Mouse (Mus musculus) midbrain, embryonic 12.5 days (tissue): ENCODE measurements around the gene Cacna2d2. TPM values are rescaled to one million over a fixed set of nuclear protein-coding genes. Genes with fewer than 3 reads are reported as not detected.
A peak's percentile ranks its signal among the peaks of the same experiment; 100 is the strongest.

ENCODE experiments used
- ATAC-seq: fragments of 200-750 bp; cut with Nextera tagmentation; 2 replicates; pipeline ENCODE4 v1.8.0; 2017; ENCODE audit warnings: low read depth, moderate TSS enrichment, moderate library complexity; ENCODE audit not compliant: low FRiP score
- H3K27ac ChIP-seq: fragments of 300-500 bp; sonication (generic); replicated peaks from 2 replicates; pipeline ENCODE4 v1.5.1; 2016; ENCODE audit warnings: mild to moderate bottlenecking
- H3K27me3 ChIP-seq: fragments of 300-500 bp; sonication (generic); 2 replicates; pipeline ENCODE4 v1.6.1; 2016; ENCODE audit warnings: mild to moderate bottlenecking
- H3K36me3 ChIP-seq: fragments of 300-500 bp; sonication (generic); 2 replicates; pipeline ENCODE4 v1.6.1; 2016
- H3K4me1 ChIP-seq: fragments of 300-500 bp; sonication (generic); 2 replicates; pipeline ENCODE4 v1.6.1; 2016
- H3K4me2 ChIP-seq: fragments of 300-500 bp; sonication (generic); replicated peaks from 2 replicates; pipeline ENCODE4 v1.6.1; 2016; ENCODE audit warnings: mild to moderate bottlenecking, moderate library complexity
- H3K4me3 ChIP-seq: fragments of 300-500 bp; sonication (generic); 2 replicates; pipeline ENCODE4 v1.5.1; 2016; ENCODE audit warnings: mild to moderate bottlenecking
- H3K9ac ChIP-seq: fragments of 300-500 bp; sonication (generic); replicated peaks from 2 replicates; pipeline ENCODE4 v1.6.1; 2016; ENCODE audit warnings: mild to moderate bottlenecking, moderate library complexity
- H3K9me3 ChIP-seq: fragments of 300-500 bp; sonication (generic); 2 replicates; pipeline ENCODE4 v1.6.1; 2016; ENCODE audit warnings: mild to moderate bottlenecking
- WGBS: fragments of 180-500 bp; shearing (Covaris S2); methylation state at CpG from one replicate; pipeline ENCODE4 v1.1.7; 2016; 5-methylcytosine and 5-hydroxymethylcytosine counted together
- polyA plus RNA-seq: library from polyadenylated mRNA; unstranded; fragments of >200 nt; fragmentation: Nextera tagmentation; extraction: Ambion mirVana; gene quantifications from 2 replicates; pipeline ENCODE4 v1.2.1, GENCODE M21; 2016

Cacna2d2 gene
- polyA plus RNA-seq, 1 experiment from 2014 or later, result 4.1 TPM

DNA sequence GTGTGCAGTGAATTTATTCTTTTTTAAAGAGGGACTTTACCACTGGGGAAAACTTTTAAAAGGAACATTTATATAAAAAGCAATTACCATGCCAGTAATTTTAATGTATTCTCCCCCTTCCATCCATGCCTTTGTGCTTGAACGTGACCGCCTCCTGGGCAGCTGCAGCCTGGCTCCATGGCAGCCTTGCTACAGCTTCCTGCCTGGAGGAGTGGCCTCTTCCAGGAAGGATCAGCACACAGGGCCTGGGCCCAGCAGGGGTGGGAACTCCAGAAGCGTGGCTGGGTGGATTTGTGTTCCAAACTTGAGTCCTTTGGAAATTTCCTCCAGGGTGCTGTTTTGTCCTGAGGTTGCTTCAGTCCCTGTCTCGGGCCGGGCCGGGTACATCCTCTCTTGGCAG is 35.9 kb downstream of the Cacna2d2 start:
- Histone ChIP-seq H3K9me3 (no peaks in the 10 kb centered on the region), H3K4me2 (no peak overlapping the region), H3K4me1 (peaks cover 49% of the 10 kb centered on the region), H3K4me3 (no peak overlapping the region), H3K9ac (peak overlapping the region; percentile 24; the same call in 1 of the 2 replicates), H3K36me3 (no peaks in the 10 kb centered on the region), H3K27me3 (no peaks in the 10 kb centered on the region; the same call in none of the 2 replicates), H3K27ac (peak overlapping the region; percentile 78)
- ATAC-seq, result peak; percentile 82
- WGBS, result 22% methylated on average over 6 of the region's 6 CpGs

DNA sequence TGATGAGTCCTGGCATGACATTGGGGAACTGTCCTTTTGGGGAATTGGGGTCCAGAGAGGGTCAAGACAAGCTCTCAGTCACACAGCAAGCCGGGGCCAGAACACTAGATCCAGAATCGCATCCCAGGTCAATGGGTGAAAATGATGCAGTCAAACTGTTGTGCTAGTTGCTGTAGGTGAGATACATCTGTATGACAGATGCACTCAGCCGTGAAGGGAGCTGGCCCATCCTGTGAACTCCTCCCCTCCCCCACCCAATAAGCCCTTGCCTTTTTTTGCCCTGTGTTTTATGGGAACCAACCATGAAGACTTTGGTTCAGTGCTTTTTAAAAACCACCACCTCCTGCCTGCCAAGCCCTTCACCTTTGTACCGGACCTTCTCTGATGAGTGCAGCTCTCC is 43.5 kb downstream of the Cacna2d2 start:
- no peaks in the 10 kb centered on the region for H3K9me3 ChIP-seq
- H3K4me3 ChIP-seq, result no peak overlapping the region
- no peaks in the 10 kb centered on the region for H3K36me3 ChIP-seq
- ATAC-seq, result no peak
- peaks cover 40% of the 10 kb centered on the region for H3K4me1 ChIP-seq
- 61% methylated on average over 4 of the region's 4 CpGs for WGBS
- no peaks in the 10 kb centered on the region; the same call in 1 of the 2 replicates for H3K27me3 ChIP-seq
- no peak overlapping the region for H3K9ac ChIP-seq
- H3K27ac ChIP-seq, result peak overlapping the region; percentile 40; the same call in 1 of the 2 replicates
- H3K4me2 ChIP-seq, result no peak overlapping the region

- Histone ChIP-seq H3K27ac (peak overlapping the region; percentile 40; the same call in 1 of the 2 replicates), H3K4me3 (no peak overlapping the region), H3K27me3 (no peaks in the 10 kb centered on the region; the same call in 1 of the 2 replicates), H3K9ac (no peak overlapping the region), H3K4me2 (no peak overlapping the region), H3K9me3 (no peaks in the 10 kb centered on the region), H3K36me3 (no peaks in the 10 kb centered on the region), H3K4me1 (peaks cover 36% of the 10 kb centered on the region)
- WGBS, result 59% methylated on average over 12 of the region's 12 CpGs
- no peak for ATAC-seq
Measured at GRCm38 (mm10) chr9:107443324-107443723, 43.9 kb downstream of the Cacna2d2 start.

GRCm38 (mm10) chr9:107445011-107445471 is 45.6 kb downstream of the Cacna2d2 start:
- peak; percentile 84 for ATAC-seq

DNA sequence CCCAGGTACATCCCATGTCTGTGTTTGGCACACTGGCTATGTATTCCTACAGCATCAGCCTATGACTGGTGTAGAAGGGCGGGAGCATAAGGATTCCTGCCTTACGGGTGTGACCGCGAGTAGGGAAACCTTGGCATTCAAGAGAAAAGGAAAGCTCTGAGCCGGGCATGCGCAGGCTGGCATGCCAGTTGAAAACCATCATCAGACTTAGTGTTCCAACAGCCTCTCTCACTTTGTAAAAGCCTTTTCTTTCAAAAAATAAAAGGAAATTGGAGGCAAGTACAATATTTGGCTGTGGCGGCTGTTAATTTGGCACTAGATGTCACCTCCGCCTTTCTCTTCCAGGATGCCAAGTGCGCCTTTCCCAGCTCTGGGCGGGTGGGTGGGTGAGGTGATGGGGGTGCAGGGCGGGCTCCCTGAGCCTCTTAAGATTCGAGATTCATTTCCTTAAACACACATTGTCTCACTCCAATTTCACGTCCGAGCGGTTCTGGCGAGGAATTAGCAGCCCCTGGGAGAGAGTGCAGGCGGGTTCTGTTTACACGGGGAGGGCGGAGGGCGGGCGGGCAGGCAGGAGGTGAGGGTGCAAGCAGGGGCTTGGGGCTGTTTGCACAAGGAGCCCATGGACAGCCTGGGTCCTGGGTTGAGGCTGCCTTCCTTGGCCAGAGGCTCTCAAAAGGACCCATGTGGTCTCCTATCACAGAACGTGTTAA is 49.5 kb downstream of the Cacna2d2 start:
- H3K36me3 ChIP-seq, result no peaks in the 10 kb centered on the region
- no peak for ATAC-seq
- H3K4me1 ChIP-seq, result peaks cover 47% of the 10 kb centered on the region
- H3K27ac ChIP-seq, result 0 out of 2 replicates have a peak overlapping the region, but pooled peaks have one; percentile 15
- no peak overlapping the region for H3K4me3 ChIP-seq
- 0 out of 2 replicates have a peak, but pooled peaks cover 3% of the 10 kb centered on the region for H3K27me3 ChIP-seq
- H3K9me3 ChIP-seq, result no peaks in the 10 kb centered on the region
- WGBS, result 43% methylated on average over 22 of the region's 22 CpGs
- no peak overlapping the region for H3K4me2 ChIP-seq
- no peak overlapping the region for H3K9ac ChIP-seq

More at GRCm38 (mm10) chr9:107445011-107445471, 45.6 kb downstream of the Cacna2d2 start:
- peak overlapping the region; percentile 81 for H3K27ac ChIP-seq
- no peaks in the 10 kb centered on the region for H3K36me3 ChIP-seq
- peak overlapping the region; percentile 22; the same call in 1 of the 2 replicates for H3K4me2 ChIP-seq
- H3K9me3 ChIP-seq, result no peaks in the 10 kb centered on the region
- H3K9ac ChIP-seq, result no peak overlapping the region
- no peaks in the 10 kb centered on the region; the same call in 1 of the 2 replicates for H3K27me3 ChIP-seq
- no peak overlapping the region for H3K4me3 ChIP-seq
- WGBS, result 0% methylated on average over 4 of the region's 6 CpGs
- peaks cover 45% of the 10 kb centered on the region for H3K4me1 ChIP-seq

DNA sequence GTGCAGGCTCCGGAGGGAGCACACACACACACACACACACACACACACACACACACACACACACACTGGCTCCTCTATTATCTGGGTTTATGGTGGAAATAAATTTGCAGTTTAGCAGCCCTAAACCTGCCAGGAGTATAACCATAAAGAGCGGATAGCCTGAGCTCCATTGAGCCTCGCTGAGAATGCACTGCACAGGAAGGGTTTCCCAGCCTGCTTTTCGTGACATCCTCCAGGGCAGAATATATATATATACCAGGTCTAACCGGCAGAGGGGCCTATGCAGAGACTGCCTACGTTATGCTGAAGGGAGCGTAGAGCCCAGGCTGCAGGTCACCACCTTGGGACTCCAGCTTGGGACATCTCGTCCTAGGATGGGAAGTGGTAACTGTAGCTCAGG is 52.0 kb downstream of the Cacna2d2 start:
- peak overlapping the region; percentile 64 for H3K27ac ChIP-seq
- peaks cover 30% of the 10 kb centered on the region for H3K4me1 ChIP-seq
- no peak for ATAC-seq
- H3K4me2 ChIP-seq, result no peak overlapping the region
- no peaks in the 10 kb centered on the region for H3K36me3 ChIP-seq
- no peak overlapping the region for H3K4me3 ChIP-seq
- H3K9me3 ChIP-seq, result no peaks in the 10 kb centered on the region
- 71% methylated on average over 8 of the region's 8 CpGs for WGBS
- no peak overlapping the region for H3K9ac ChIP-seq
- 0 out of 2 replicates have a peak, but pooled peaks cover 3% of the 10 kb centered on the region for H3K27me3 ChIP-seq

DNA sequence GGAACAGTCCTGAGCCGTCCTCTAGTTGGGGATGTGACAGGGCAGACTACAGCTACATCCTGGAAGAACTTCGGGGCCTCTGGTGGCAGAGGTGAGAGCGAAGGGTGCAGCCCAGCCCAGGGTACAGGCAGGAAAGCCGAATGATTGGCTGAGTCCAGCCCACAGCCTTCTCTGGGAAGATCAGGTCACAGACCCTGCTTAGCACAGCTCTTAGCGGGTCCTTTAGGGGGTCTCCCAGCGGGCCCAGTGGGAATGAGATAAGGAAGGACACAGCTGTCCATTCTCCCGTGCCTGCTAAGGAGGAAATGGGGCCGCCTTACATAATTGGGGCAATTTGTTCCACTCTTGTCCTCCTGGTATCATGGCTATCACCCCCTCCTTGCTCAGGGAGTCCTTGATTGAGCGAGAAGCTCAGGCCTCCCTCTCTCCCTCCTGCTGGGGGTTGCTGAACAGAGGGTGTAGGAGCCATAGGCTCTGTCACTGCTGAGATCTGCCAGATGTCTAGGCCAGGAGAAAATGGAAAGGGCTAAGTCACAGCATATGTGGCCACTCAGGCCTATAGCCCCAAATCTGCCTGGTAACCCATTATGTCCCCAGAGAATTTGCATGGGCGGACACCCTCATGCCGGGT is 52.6 kb downstream of the Cacna2d2 start:
- Histone ChIP-seq H3K27me3 (0 out of 2 replicates have a peak, but pooled peaks cover 3% of the 10 kb centered on the region), H3K36me3 (no peaks in the 10 kb centered on the region), H3K9ac (no peak overlapping the region), H3K4me2 (no peak overlapping the region), H3K27ac (peak overlapping the region; percentile 64), H3K4me1 (peaks cover 30% of the 10 kb centered on the region), H3K4me3 (no peak overlapping the region), H3K9me3 (no peaks in the 10 kb centered on the region)
- WGBS, result 42% methylated on average over 11 of the region's 11 CpGs
- ATAC-seq, result peak; percentile 48

- peak overlapping the region; percentile 64 for H3K27ac ChIP-seq
- H3K9ac ChIP-seq, result no peak overlapping the region
- 0 out of 2 replicates have a peak, but pooled peaks cover 3% of the 10 kb centered on the region for H3K27me3 ChIP-seq
- H3K9me3 ChIP-seq, result no peaks in the 10 kb centered on the region
- H3K4me1 ChIP-seq, result peaks cover 30% of the 10 kb centered on the region
- no peak overlapping the region for H3K4me3 ChIP-seq
- no peaks in the 10 kb centered on the region for H3K36me3 ChIP-seq
- ATAC-seq, result no peak
- WGBS, result 31% methylated on average over 4 of the region's 4 CpGs
- H3K4me2 ChIP-seq, result no peak overlapping the region
Measured at GRCm38 (mm10) chr9:107452552-107452951, 53.1 kb downstream of the Cacna2d2 start.

DNA sequence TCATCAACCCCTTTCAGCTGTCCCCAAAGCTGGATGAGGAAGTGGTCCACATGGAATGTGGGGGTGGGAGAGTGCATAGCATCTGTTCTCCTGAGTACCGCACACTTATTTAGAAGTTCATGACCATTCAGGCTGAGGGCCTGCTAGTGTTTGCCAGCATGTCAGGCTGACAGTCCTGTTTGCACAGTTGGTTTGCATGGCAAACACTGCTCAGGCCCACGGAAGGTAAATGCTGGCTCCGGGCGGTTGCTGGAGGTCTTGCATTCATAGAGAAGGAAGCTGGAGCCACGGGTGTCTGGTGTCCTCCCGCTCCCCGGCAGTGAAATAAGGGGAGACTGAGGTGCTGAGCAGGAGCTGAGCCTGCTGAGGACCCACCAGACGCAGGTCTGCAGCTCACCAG is 53.7 kb downstream of the Cacna2d2 start:
- WGBS, result 81% methylated on average over 8 of the region's 8 CpGs
- no peak overlapping the region for H3K4me3 ChIP-seq
- ATAC-seq, result no peak
- H3K36me3 ChIP-seq, result no peaks in the 10 kb centered on the region
- H3K4me2 ChIP-seq, result no peak overlapping the region
- 0 out of 2 replicates have a peak, but pooled peaks cover 3% of the 10 kb centered on the region for H3K27me3 ChIP-seq
- no peaks in the 10 kb centered on the region for H3K9me3 ChIP-seq
- no peak overlapping the region for H3K9ac ChIP-seq
- H3K27ac ChIP-seq, result peak overlapping the region; percentile 64; the same call in 1 of the 2 replicates
- H3K4me1 ChIP-seq, result peaks cover 30% of the 10 kb centered on the region

- Histone ChIP-seq H3K4me2 (no peak overlapping the region), H3K4me3 (no peak overlapping the region), H3K9ac (no peak overlapping the region), H3K4me1 (peaks cover 13% of the 10 kb centered on the region), H3K27ac (no peak overlapping the region), H3K9me3 (no peaks in the 10 kb centered on the region), H3K27me3 (0 out of 2 replicates have a peak, but pooled peaks cover 3% of the 10 kb centered on the region), H3K36me3 (no peaks in the 10 kb centered on the region)
- ATAC-seq, result no peak
- WGBS, result 77% methylated on average over 15 of the region's 15 CpGs
Measured at GRCm38 (mm10) chr9:107456667-107457066, 57.3 kb downstream of the Cacna2d2 start.

GRCm38 (mm10) chr9:107462907-107463306 is 63.5 kb downstream of the Cacna2d2 start:
- ATAC-seq, result no peak
- Histone ChIP-seq H3K4me1 (peaks cover 36% of the 10 kb centered on the region), H3K27ac (no peak overlapping the region), H3K4me2 (no peak overlapping the region), H3K36me3 (no peaks in the 10 kb centered on the region), H3K9ac (no peak overlapping the region; the same call in 1 of the 2 replicates), H3K4me3 (no peak overlapping the region), H3K9me3 (no peaks in the 10 kb centered on the region), H3K27me3 (peaks cover 13% of the 10 kb centered on the region)
- 81% methylated on average over 5 of the region's 5 CpGs for WGBS

DNA sequence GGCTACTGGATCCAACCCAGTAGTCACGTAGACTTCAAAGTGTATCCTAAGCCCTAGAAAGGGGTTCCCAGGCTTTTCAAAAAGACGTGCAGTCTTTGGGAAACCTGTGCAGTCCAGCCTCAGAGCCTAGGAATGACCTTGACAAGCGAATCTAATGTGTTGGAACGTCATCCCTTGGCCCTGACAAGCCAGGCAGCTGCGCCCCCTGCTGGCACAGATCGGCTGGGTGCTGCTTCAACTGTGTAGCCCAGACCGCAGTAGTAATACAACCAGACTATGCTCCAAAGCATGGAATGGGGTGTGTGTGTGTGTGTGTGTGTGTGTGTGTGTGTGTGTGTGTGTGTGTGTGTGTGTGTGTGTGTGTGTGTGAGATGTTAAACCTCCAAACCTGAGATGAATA is 64.1 kb downstream of the Cacna2d2 start:
- peak; percentile 62 for ATAC-seq
- Histone ChIP-seq H3K4me2 (no peak overlapping the region), H3K36me3 (no peaks in the 10 kb centered on the region), H3K4me3 (no peak overlapping the region), H3K9me3 (no peaks in the 10 kb centered on the region), H3K27me3 (peaks cover 13% of the 10 kb centered on the region), H3K9ac (no peak overlapping the region), H3K27ac (peak overlapping the region; percentile 63), H3K4me1 (peaks cover 40% of the 10 kb centered on the region)
- 11% methylated on average over 7 of the region's 7 CpGs for WGBS
